Mouse (Mus musculus): ENCODE results near the gene Zfp710. TPM values are rescaled to one million over a fixed set of nuclear protein-coding genes. Genes with fewer than 3 reads are reported as not detected.

The Zfp710 gene
- polyA plus RNA-seq, 1 experiment from 2014 or later, result 25.1 TPM

- Histone ChIP-seq H3K9ac (replicated peaks) (no peak overlapping the region), H3K4me1 (replicated peaks) (no peaks in the 10 kb centered on the region), H3K27ac (no peak overlapping the region), H3K9me3 (peaks cover 10% of the 10 kb centered on the region), H3K36me3 (no peaks in the 10 kb centered on the region), H3K4me2 (replicated peaks) (no peak overlapping the region), H3K4me3 (replicated peaks) (no peak overlapping the region), H3K27me3 (no peaks in the 10 kb centered on the region)
- ATAC-seq, result no peak
- WGBS, result 90% methylated on average over 1 of the region's 1 CpGs
These were observed 110.5 kb downstream of the Zfp710 start for GRCm38 (mm10) chr7:80135173-80135532.

DNA sequence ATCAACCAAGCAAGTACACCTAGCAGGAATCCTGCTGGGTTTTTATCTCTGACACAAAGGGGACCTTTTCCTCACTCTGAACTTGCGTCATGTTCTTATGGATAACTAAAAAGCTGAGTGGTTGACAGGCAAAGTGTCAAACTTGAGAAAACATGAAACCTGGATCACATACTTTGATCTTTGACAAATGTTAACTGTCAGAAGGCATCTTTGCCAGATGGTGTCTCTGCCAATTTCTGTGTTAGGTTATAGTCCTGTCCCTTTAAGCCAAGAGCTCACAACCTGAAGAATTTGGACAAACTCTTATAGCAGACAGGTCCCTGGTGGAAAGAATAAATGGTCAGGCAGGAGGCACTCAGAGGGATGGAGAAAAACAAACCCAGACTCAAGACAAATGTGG lies 113.8 kb downstream of the Zfp710 start:
- no peak for ATAC-seq
- Histone ChIP-seq H3K9ac (replicated peaks) (no peak overlapping the region), H3K27ac (no peak overlapping the region), H3K4me1 (replicated peaks) (peaks cover 7% of the 10 kb centered on the region), H3K27me3 (no peaks in the 10 kb centered on the region), H3K4me2 (replicated peaks) (no peak overlapping the region), H3K36me3 (no peaks in the 10 kb centered on the region), H3K9me3 (peaks cover 10% of the 10 kb centered on the region), H3K4me3 (replicated peaks) (no peak overlapping the region)
- WGBS, result 77% methylated on average over 1 of the region's 1 CpGs

GRCm38 (mm10) chr7:80140815-80141214 lies 116.2 kb downstream of the Zfp710 start:
- no peaks in the 10 kb centered on the region for H3K27me3 ChIP-seq
- no peak overlapping the region for H3K4me3 ChIP-seq (replicated peaks)
- H3K9ac ChIP-seq (replicated peaks), result no peak overlapping the region
- 15% methylated on average over 9 of the region's 9 CpGs for WGBS
- H3K27ac ChIP-seq, result no peak overlapping the region
- H3K4me1 ChIP-seq (replicated peaks), result peaks cover 11% of the 10 kb centered on the region
- ATAC-seq, result peak; percentile 88
- no peaks in the 10 kb centered on the region for H3K36me3 ChIP-seq
- 0 out of 2 replicates have a peak overlapping the region, but pooled peaks have one; percentile 9 for H3K4me2 ChIP-seq (replicated peaks)
- H3K9me3 ChIP-seq, result peaks cover 10% of the 10 kb centered on the region

Other genes starting within 250 kb of the Zfp710 start
- gene Mesp1, start 231.0 kb upstream of the Zfp710 start, polyA plus RNA-seq (2015; fragmentation: Nextera tagmentation; extraction: Ambion mirVana), result not detected in 2 replicates
- 0.57 and 0.65 TPM in 2 replicates for gene Mesp2, start 214.1 kb upstream of the Zfp710 start, polyA plus RNA-seq (2015; fragmentation: Nextera tagmentation; extraction: Ambion mirVana)
- gene Anpep, start 163.8 kb upstream of the Zfp710 start, polyA plus RNA-seq (2015; fragmentation: Nextera tagmentation; extraction: Ambion mirVana), result 1.9 and 2.1 TPM in 2 replicates
- 51.8 and 53.4 TPM in 2 replicates for gene Ap3s2, start 104.2 kb upstream of the Zfp710 start, polyA plus RNA-seq (2015; fragmentation: Nextera tagmentation; extraction: Ambion mirVana)
- 18.4 and 18.7 TPM in 2 replicates for gene Arpin, start 89.5 kb upstream of the Zfp710 start, polyA plus RNA-seq (2015; fragmentation: Nextera tagmentation; extraction: Ambion mirVana)
- 291 and 296 TPM in 2 replicates for gene Idh2, start 90.6 kb downstream of the Zfp710 start, polyA plus RNA-seq (2015; fragmentation: Nextera tagmentation; extraction: Ambion mirVana)
- 22.8 and 24.0 TPM in 2 replicates for gene Sema4b, start 162.0 kb downstream of the Zfp710 start, polyA plus RNA-seq (2015; fragmentation: Nextera tagmentation; extraction: Ambion mirVana)
- 30.1 and 38.1 TPM in 2 replicates for gene Cib1, start 208.0 kb downstream of the Zfp710 start, polyA plus RNA-seq (2015; fragmentation: Nextera tagmentation; extraction: Ambion mirVana)
- gene Gdpgp1, start 208.1 kb downstream of the Zfp710 start, polyA plus RNA-seq (2015; fragmentation: Nextera tagmentation; extraction: Ambion mirVana), result 4.2 and 4.3 TPM in 2 replicates
- gene Ttll13, start 221.6 kb downstream of the Zfp710 start, polyA plus RNA-seq (2015; fragmentation: Nextera tagmentation; extraction: Ambion mirVana), result 1.9 and 2.0 TPM in 2 replicates
- 63.8 and 64.3 TPM in 2 replicates for gene Ngrn, start 236.4 kb downstream of the Zfp710 start, polyA plus RNA-seq (2015; fragmentation: Nextera tagmentation; extraction: Ambion mirVana)
- gene Vps33b, start 244.8 kb downstream of the Zfp710 start, polyA plus RNA-seq (2015; fragmentation: Nextera tagmentation; extraction: Ambion mirVana), result 25.1 and 25.2 TPM in 2 replicates

Measured in midbrain, embryonic 13.5 days (tissue).